Mouse (Mus musculus) E14TG2a.4 (cell line): ENCODE measurements at regions not wholly inside any gene's neighbourhood (a gene's known extent, or its start where the extent isn't known, plus 50 kb on each side); places are given as distances from the start of the nearest gene placed in this dataset.

Experiments
- H3K27me3 ChIP-seq: 2 replicates; pipeline ENCODE4 v1.6.1; 2014; ENCODE audit warnings: low read length, control low read depth; ENCODE audit not compliant: insufficient read depth
- H3K36me3 ChIP-seq: 2 replicates; pipeline ENCODE4 v1.6.1; 2014; ENCODE audit warnings: low read length, control low read depth; ENCODE audit not compliant: insufficient read depth
- H3K4me1 ChIP-seq: replicated peaks from 2 replicates; pipeline ENCODE4 v1.6.1; 2014; ENCODE audit warnings: low read depth, low read length, control low read depth
- H3K4me3 ChIP-seq: replicated peaks from 2 replicates; pipeline ENCODE4 v1.5.1; 2014; ENCODE audit warnings: mild to moderate bottlenecking, low read length
- H3K9me3 ChIP-seq: 2 replicates; pipeline ENCODE4 v1.6.1; 2014; ENCODE audit warnings: low read length, control low read depth
- CTCF ChIP-seq: conservative IDR thresholded peaks from 2 replicates; pipeline ENCODE4 v1.5.1; 2014; ENCODE audit warnings: low read length
- NANOG ChIP-seq: IDR thresholded peaks from 2 replicates; pipeline ENCODE4 v1.6.1; 2014; ENCODE audit warnings: borderline replicate concordance, low read length, mixed read lengths
- POU5F1 ChIP-seq: IDR thresholded peaks from 2 replicates; pipeline ENCODE4 v1.6.1; 2014; ENCODE audit warnings: low read length, borderline replicate concordance

- Histone ChIP-seq H3K36me3 (no peaks in the 10 kb centered on the region), H3K27me3 (no peaks in the 10 kb centered on the region), H3K9me3 (no peaks in the 10 kb centered on the region), H3K4me3 (no peak overlapping the region), H3K4me1 (no peaks in the 10 kb centered on the region)
- TF ChIP-seq NANOG, result no peak
- TF ChIP-seq CTCF, result peak; percentile 38
- TF ChIP-seq POU5F1, result no peak
These were observed 95.2 kb upstream of the Nek7 start for GRCm38 (mm10) chr1:138715162-138715561.

DNA sequence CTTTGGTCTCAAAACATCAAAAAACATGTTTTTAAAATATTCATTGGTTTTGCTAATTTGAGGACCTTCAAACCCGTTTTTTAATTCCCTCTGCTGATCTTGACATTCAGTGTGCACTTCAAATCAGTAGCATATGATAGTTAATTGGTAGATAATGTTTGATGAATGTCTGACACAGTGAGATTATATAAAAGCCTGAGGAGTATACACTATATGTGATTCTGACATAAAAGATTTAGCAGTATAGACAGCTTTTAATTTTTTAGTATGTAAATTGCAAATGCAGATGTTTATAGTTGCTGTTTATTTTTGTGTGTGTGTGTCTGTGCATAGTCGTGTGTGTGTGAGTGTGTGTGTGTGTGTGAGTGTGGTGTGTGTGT lies 89.3 kb upstream of the Nek7 start:
- no peaks in the 10 kb centered on the region for H3K27me3 ChIP-seq
- H3K4me1 ChIP-seq, result no peaks in the 10 kb centered on the region
- H3K4me3 ChIP-seq, result no peak overlapping the region
- TF ChIP-seq NANOG, result no peak
- no peak for TF ChIP-seq POU5F1
- no peak for TF ChIP-seq CTCF
- no peaks in the 10 kb centered on the region for H3K36me3 ChIP-seq
- no peaks in the 10 kb centered on the region for H3K9me3 ChIP-seq

DNA sequence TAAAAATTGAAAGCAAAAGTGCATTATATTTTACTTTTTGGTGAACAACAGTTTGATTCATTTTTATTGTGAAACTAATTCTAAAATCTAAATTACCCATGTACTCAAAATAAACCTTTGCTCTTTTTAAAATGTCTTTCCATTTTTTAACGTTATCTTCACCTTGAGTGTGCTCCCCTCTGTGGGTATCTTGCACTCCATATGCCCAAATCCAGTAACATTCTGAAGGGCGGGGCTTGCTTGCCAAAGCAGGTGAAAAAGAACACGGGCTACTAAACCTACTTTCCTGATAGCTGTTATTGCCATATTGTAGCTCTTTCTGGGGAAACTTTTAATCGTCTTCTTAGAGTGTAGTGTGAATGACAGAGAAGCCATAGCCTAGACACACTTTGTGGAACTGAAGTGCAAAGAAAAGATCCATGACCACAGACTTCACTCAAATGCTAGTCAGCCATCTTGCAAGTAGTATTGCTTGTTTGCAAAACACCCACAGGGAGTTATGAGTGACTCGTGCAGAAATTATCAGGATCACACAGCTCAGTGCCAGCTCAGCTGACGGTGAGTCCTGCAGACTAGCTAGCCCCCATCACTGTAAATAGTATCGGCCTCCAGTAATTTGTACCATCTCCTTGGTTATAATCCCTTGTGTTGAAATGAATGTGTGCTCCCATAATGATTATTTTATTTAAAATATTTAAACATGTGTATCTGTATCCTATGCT lies 88.7 kb upstream of the Nek7 start:
- no peak for TF ChIP-seq POU5F1
- no peak for TF ChIP-seq CTCF
- TF ChIP-seq NANOG, result no peak
- H3K4me1 ChIP-seq, result no peaks in the 10 kb centered on the region

GRCm38 (mm10) chr1:138707913-138708312 lies 88.0 kb upstream of the Nek7 start:
- no peaks in the 10 kb centered on the region for H3K9me3 ChIP-seq
- H3K36me3 ChIP-seq, result no peaks in the 10 kb centered on the region
- no peaks in the 10 kb centered on the region for H3K27me3 ChIP-seq
- H3K4me3 ChIP-seq, result no peak overlapping the region
- TF ChIP-seq POU5F1 (no peak), CTCF (no peak), NANOG (no peak)
- no peaks in the 10 kb centered on the region for H3K4me1 ChIP-seq

More for the DNA sequence above, 88.7 kb upstream of the Nek7 start:
- Histone ChIP-seq H3K4me3 (no peak overlapping the region), H3K27me3 (no peaks in the 10 kb centered on the region), H3K36me3 (no peaks in the 10 kb centered on the region), H3K9me3 (no peaks in the 10 kb centered on the region)

GRCm38 (mm10) chr1:138703291-138703690 lies 83.3 kb upstream of the Nek7 start:
- H3K36me3 ChIP-seq, result no peaks in the 10 kb centered on the region
- H3K27me3 ChIP-seq, result no peaks in the 10 kb centered on the region
- H3K4me3 ChIP-seq, result no peak overlapping the region
- no peaks in the 10 kb centered on the region for H3K4me1 ChIP-seq
- H3K9me3 ChIP-seq, result no peaks in the 10 kb centered on the region
- TF ChIP-seq CTCF, result no peak
- TF ChIP-seq NANOG, result no peak
- TF ChIP-seq POU5F1, result no peak

GRCm38 (mm10) chr1:138689234-138689633 lies 69.3 kb upstream of the Nek7 start:
- H3K36me3 ChIP-seq, result no peaks in the 10 kb centered on the region
- no peaks in the 10 kb centered on the region for H3K9me3 ChIP-seq
- H3K27me3 ChIP-seq, result no peaks in the 10 kb centered on the region
- no peak overlapping the region for H3K4me3 ChIP-seq
- TF ChIP-seq CTCF, result no peak
- TF ChIP-seq NANOG, result no peak
- no peak for TF ChIP-seq POU5F1
- no peaks in the 10 kb centered on the region for H3K4me1 ChIP-seq

GRCm38 (mm10) chr1:138686746-138687145 lies 66.8 kb upstream of the Nek7 start:
- H3K27me3 ChIP-seq, result no peaks in the 10 kb centered on the region
- no peaks in the 10 kb centered on the region for H3K4me1 ChIP-seq
- TF ChIP-seq CTCF, result no peak
- TF ChIP-seq POU5F1, result no peak
- no peaks in the 10 kb centered on the region for H3K36me3 ChIP-seq
- no peak overlapping the region for H3K4me3 ChIP-seq
- H3K9me3 ChIP-seq, result no peaks in the 10 kb centered on the region

DNA sequence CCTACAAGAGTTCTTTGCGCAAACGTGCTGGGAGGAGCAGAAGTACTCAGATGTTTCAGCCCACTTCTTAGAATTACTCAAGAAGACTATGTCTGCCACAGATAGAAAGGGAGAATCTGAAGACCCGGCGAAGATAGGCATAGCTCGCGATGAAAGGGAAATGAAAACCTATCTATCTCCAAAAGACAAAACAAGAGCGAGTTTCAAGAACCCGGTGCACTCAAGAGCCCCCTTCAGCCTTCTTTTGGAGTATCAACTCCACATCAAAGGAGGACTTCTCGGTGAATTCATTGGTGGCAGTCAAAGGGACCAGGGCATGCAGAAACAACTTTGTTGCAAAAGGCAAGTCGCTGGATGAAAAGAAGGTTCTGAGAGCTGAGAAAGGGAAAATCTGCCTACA lies 63.8 kb upstream of the Nek7 start:
- Histone ChIP-seq H3K4me1 (no peaks in the 10 kb centered on the region), H3K9me3 (no peaks in the 10 kb centered on the region), H3K36me3 (no peaks in the 10 kb centered on the region), H3K4me3 (no peak overlapping the region), H3K27me3 (no peaks in the 10 kb centered on the region)
- no peak for TF ChIP-seq NANOG
- no peak for TF ChIP-seq POU5F1
- TF ChIP-seq CTCF, result no peak

DNA sequence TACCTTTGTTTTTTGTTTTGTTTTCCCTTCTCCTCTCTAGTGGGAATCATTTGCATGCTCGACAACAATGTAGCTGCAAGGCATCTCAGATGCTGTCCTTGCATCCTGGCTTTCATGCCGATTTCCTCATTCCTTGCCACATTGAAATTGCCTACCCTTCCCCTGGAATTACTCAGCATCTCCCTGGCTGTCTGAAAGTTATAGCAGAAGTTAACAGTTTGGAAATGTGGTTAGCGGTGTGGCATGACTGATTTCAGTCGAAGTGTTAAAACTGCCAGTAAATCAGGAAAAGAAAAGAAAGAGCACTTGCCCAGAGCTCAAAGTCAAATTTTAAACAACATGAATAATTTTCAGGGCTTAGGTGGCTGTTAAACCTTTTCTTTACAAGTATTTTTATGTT lies 62.0 kb upstream of the Nek7 start:
- no peaks in the 10 kb centered on the region for H3K9me3 ChIP-seq
- H3K27me3 ChIP-seq, result no peaks in the 10 kb centered on the region
- TF ChIP-seq NANOG (no peak), POU5F1 (no peak), CTCF (no peak)
- H3K4me3 ChIP-seq, result no peak overlapping the region
- no peaks in the 10 kb centered on the region for H3K4me1 ChIP-seq
- H3K36me3 ChIP-seq, result no peaks in the 10 kb centered on the region
